Mouse (Mus musculus) ovary, adult 18-20 months (tissue): ENCODE results near the gene Lamc1.

Source experiments
- DNase-seq: peaks from one replicate; pipeline ENCODE4 v3.0.0; 2022; ENCODE audit warnings: low spot score, mixed read lengths

Lamc1 gene

GRCm38 (mm10) chr1:153296035-153296434 is 36.6 kb downstream of the Lamc1 start:
- DNase-seq, result no peak

- DNase-seq, result no peak
Observed at GRCm38 (mm10) chr1:153292892-153293291, 39.7 kb downstream of the Lamc1 start.

DNA sequence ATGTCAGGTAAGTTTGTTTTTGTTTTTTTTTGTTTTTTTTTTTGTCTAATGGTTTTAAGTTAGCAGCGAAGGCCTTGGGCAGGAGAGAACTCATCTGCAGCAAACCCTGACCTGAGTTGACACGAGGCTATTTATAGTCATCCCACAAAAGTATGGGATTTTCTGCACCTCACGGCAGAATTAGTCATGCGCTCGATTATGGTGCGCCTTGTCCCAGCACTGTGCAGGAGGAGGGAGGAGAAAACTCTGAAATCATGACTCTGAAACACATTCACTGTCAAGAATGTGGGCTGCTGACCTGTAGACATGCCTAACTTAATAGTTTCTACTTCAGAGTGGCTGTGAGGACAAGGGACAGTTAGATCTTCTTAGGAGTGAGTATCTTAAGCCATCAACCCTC is 40.4 kb downstream of the Lamc1 start:
- peak; percentile 15 for DNase-seq

GRCm38 (mm10) chr1:153291416-153291815 is 41.2 kb downstream of the Lamc1 start:
- DNase-seq, result no peak

DNA sequence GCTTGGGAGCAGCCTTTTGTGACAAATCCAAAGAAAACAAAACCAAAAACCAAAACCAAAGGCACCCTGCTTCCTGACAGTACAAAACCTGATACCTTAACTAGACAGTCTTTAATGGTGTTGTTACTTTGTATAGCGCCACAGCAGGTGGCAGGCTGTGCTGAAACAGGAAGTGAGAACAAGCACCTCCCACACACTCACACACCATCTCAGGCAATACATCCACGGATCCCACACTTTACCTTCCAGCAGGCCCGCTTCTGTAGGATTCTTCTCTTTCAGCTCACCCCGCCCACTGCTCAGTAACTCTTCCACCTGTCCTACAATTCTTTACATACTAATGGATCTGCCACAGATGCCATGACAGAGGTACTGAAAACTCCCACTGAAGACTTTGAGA is 44.6 kb downstream of the Lamc1 start:
- DNase-seq, result no peak

GRCm38 (mm10) chr1:153287443-153287842 is 45.1 kb downstream of the Lamc1 start:
- DNase-seq, result no peak

- DNase-seq, result no peak
Observed at GRCm38 (mm10) chr1:153286216-153286615, 46.4 kb downstream of the Lamc1 start.

DNA sequence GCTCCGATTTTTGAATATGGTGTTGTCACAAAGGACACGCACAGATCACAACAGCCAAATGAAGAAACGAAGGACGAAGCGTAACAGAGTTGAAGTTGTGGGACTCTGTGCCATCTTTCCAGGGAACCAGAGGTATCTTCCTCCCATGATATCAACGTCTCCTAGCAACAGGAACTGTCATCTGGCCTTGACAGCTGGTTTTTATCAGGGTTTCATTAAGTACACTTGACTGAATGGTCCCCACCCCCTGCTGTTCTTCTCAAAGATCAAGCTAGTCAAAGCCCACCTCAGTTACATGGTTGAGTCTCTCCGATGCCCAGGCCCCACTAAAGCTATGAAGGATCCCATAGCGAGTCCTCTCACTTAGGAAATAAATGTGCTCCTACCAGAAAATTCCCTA is 47.4 kb downstream of the Lamc1 start:
- DNase-seq, result no peak

GRCm38 (mm10) chr1:153282342-153282975 is 50.1 kb downstream of the Lamc1 start:
- DNase-seq, result no peak

GRCm38 (mm10) chr1:153281483-153281882 is 51.1 kb downstream of the Lamc1 start:
- DNase-seq, result no peak

DNA sequence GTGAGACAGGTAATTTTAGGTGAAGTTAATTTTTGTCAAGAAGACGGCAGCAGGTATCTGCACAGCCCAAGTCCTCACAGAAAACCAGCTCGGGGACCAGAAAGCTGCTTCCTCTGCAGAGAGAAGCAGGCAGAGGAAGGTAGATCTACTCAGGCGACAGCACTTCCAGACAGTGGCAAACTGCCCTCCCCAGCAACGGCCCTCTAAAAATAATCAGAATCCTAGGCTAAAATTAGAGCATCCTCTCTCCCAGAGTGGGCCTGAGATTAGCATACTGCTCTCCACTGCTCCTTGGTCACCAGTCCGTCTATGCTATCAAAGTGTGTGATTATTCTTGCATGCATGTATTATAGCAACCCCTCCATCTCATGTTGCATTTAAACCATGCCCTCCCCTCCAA is 52.2 kb downstream of the Lamc1 start:
- no peak for DNase-seq

GRCm38 (mm10) chr1:153278028-153278613 is 54.5 kb downstream of the Lamc1 start:
- DNase-seq, result no peak

DNA sequence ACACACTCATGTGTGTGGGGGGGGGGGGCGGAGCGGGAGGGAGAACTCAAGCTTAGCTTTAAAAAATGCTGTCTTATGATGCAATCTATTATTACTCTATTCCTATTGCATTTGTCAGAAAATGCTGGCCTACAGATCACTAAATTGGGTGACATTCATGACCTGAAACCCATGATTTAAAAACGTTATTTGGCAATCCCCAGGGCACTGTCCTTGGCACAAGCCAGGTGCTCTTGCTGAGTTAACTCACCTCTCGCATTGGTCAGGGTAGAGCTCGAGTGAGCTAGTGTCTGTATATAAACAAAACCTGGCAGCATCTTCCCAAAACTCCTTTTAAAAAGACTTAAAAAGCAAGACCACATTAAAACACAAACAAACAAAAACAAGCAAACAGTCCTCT is 57.1 kb downstream of the Lamc1 start:
- DNase-seq, result no peak

- DNase-seq, result no peak
Observed at GRCm38 (mm10) chr1:153274611-153275010, 58.0 kb downstream of the Lamc1 start.

GRCm38 (mm10) chr1:153273657-153274056 is 58.9 kb downstream of the Lamc1 start:
- no peak for DNase-seq

- DNase-seq, result no peak
Observed at GRCm38 (mm10) chr1:153270827-153271226, 61.8 kb downstream of the Lamc1 start.

DNA sequence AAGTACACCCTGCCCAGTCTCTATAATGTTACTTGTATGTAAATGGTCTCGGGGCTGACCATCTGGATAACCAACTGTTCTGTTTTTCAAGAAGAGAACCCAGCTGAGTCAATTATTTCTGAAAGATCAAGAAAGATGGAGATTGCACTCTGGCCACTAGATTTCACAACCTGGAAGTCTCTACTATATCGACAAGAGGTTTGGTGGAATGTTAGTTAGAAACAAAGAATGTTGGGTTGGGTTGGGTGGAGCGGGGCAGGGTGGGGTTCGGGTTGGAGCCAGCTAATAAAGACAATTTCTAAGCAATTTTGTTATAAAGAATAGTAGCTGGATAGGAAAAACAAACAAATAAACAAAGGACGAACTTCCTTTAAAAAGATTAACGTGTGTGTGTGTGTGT is 62.9 kb downstream of the Lamc1 start:
- no peak for DNase-seq

GRCm38 (mm10) chr1:153268806-153269309 is 63.7 kb downstream of the Lamc1 start:
- DNase-seq, result no peak

DNA sequence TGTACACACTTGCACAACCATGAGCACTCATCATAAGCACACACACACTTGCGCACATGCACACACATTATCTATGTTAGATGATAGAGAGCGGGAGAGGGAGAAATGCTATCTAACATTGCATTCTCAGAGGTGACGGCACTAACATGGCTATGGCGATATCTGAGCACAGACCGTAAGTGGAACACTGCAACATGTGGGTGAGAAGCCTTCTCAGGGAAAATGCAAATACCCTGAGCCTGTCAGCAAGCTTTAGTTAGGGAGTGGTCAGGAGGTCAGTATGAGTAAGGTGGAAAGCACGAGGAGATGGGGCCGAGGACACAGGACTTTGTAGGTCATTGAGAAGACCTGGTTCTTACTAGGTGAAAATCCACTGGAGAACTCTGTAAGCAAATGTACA is 64.3 kb downstream of the Lamc1 start:
- no peak for DNase-seq

GRCm38 (mm10) chr1:153267730-153268129 is 64.9 kb downstream of the Lamc1 start:
- DNase-seq, result no peak

DNA sequence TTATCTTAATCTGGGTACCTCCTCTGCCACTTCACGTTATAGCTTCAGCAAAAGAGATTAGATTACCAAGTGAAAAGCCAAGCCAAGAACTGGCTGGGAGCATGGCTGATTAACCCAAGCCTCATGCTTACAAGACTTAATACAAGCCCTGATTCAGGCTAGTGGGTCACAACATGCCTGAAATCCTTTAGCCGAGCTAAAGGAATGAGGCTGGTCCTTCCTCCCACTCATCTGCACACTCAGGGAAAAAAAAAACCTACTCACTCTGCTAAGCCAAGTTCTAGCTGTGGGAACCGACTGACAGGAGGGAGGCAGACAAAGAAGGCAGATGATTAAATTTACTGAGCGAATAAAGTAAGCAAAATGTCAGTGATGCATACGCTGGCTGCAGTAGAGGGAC is 65.7 kb downstream of the Lamc1 start:
- DNase-seq, result no peak

- DNase-seq, result no peak
Observed at GRCm38 (mm10) chr1:153265579-153265978, 67.0 kb downstream of the Lamc1 start.

GRCm38 (mm10) chr1:153265066-153265465 is 67.5 kb downstream of the Lamc1 start:
- no peak for DNase-seq

DNA sequence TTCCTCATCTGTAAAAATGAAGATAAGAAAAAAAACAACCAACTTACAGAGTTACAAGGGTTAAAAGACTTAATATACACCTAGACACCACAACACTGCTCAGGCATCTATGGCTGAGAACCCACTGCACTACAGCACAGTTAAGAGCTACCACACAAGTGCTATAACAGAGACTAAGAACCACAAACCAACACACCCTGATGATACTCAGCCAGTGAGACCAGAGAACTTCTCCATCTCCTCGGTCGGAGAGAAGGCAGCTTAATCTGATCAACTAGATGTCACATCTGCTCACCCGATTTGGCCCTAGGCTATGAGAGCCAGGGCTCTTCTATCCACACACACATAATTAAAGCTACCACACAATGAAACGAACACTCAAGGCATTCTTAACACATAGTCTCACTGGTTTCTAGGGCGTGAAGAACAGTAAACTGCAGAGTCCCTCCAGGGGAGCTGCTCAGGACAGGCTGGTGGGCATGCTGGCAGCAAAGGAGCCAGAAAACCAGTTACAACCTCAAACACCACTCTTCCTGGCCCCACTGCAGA is 72.8 kb downstream of the Lamc1 start:
- no peak for DNase-seq
